In the genomic region with DNA sequence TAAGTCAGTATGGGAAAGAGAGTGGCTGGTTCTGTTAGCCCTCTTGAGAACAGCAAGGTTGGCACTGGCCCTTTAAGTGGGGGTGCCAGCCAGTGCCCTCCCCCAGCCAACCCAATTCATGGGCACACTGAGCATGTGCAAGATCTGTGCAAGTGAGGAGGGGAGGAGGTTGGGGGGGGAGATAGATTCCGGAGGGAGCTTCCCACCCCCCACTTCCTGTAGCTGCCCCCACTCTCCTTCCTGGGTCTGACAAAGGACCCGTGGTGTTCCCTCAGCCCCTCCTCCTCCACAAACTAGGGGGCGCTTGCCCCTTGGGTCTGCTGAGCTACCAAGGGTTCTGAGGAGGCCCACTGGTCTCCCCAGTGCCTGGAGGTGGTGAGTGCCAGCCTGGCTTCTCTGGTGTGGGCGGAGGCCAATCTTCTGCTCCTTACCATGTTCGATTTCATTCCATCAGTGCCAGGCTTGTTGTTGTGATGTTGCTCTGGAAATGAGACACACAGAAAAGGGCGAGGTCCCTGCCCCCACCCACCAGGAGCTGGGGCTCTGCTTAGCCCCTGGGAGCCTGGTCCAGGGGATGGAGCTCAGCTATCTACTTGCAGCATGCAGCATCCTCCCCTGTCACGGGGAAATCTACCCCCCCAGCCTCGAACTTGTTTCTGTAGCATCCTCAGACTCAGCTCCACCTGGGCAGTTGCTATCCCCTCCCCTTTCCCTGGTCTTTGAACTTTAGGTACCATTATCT, we compare ENCODE assay signal across 8 mouse cellular contexts. TPM values are rescaled to one million over a fixed set of nuclear protein-coding genes. Genes with fewer than 3 reads are reported as not detected.
DNase-seq lines count a peak whose midpoint lies in the region; ATAC-seq and TF ChIP-seq lines count a peak whose summit lies in the region.

No protein-coding gene starts in this region.

- H3K9me3 ChIP-seq in ES-Bruce4 (replicated peaks; ENCODE audit: control insufficient read depth, insufficient read depth, low read length, poor library complexity, severe bottlenecking): no peaks in the 10 kb centered on the region
- no peaks in the 10 kb centered on the region for H3K9me3 ChIP-seq in forebrain, embryonic 11.5 days (ENCODE audit: control insufficient read depth, low read length)
- H3K9me3 ChIP-seq in liver, embryonic 16.5 days (replicated peaks; ENCODE audit: control insufficient read depth, low read length): no peaks in the 10 kb centered on the region
- H3K9me3 ChIP-seq in neural tube, embryonic 14.5 days (ENCODE audit: control insufficient read depth, low read length): no peaks in the 10 kb centered on the region

- no peak overlapping the region for H3K4me3 ChIP-seq in ES-Bruce4 (ENCODE audit: low read depth, low read length)
- H3K4me3 ChIP-seq in forebrain, embryonic 11.5 days (ENCODE audit: low read depth, low read length): 0 out of 2 replicates have a peak overlapping the region, but pooled peaks have one; percentile 5
- H3K4me3 ChIP-seq in layer of hippocampus, adult 2 months: peak overlapping the region; percentile 58
- H3K4me3 ChIP-seq in liver, embryonic 16.5 days (ENCODE audit: low read depth, low read length): no peak overlapping the region
- peak overlapping the region; percentile 14; the same call in 1 of the 2 replicates for H3K4me3 ChIP-seq in neural tube, embryonic 14.5 days (ENCODE audit: low read depth, low read length)

- 25% methylated on average over 7 of the region's 8 CpGs for WGBS in forebrain, embryonic 11.5 days
- WGBS in liver, embryonic 16.5 days (ENCODE audit: insufficient replicate concordance): 22% methylated on average over 8 of the region's 8 CpGs
- WGBS in neural tube, embryonic 14.5 days: 24% methylated on average over 8 of the region's 8 CpGs

- TF ChIP-seq EP300 in ES-Bruce4 (IDR thresholded peaks at IDR 0.05; ENCODE audit: insufficient read depth, low read depth, low read length): no peak

- TF ChIP-seq POLR2A in ES-Bruce4 (IDR thresholded peaks at IDR 0.05; ENCODE audit: insufficient read depth, low read length): no peak
- peak; percentile 24; the same call in 1 of the 2 replicates for TF ChIP-seq POLR2A in brain, embryonic 14.5 days (IDR thresholded peaks at IDR 0.05; ENCODE audit: borderline replicate concordance, extremely low read depth, insufficient read depth, insufficient read length, poor library complexity, severe bottlenecking)

- peaks cover 16% of the 10 kb centered on the region for H3K4me1 ChIP-seq in ES-Bruce4 (ENCODE audit: control insufficient read depth, insufficient read depth, low read length)
- peaks cover 6% of the 10 kb centered on the region; the same call in 1 of the 2 replicates for H3K4me1 ChIP-seq in forebrain, embryonic 11.5 days (replicated peaks; ENCODE audit: control insufficient read depth, insufficient read depth, low read length)
- peaks cover 23% of the 10 kb centered on the region for H3K4me1 ChIP-seq in liver, embryonic 16.5 days (ENCODE audit: control insufficient read depth, low read depth, low read length)
- peaks cover 16% of the 10 kb centered on the region for H3K4me1 ChIP-seq in neural tube, embryonic 14.5 days (ENCODE audit: control insufficient read depth, insufficient read depth, low read length)

- H3K4me2 ChIP-seq in forebrain, embryonic 11.5 days (ENCODE audit: low read depth, low read length, severe bottlenecking): peak overlapping the region; percentile 34; the same call in 1 of the 2 replicates
- no peak overlapping the region for H3K4me2 ChIP-seq in liver, embryonic 16.5 days (ENCODE audit: low read depth, low read length)
- peak overlapping the region; percentile 44 for H3K4me2 ChIP-seq in neural tube, embryonic 14.5 days (ENCODE audit: low read depth, low read length)

- peak overlapping the region; percentile 30; the same call in 1 of the 2 replicates for H3K27ac ChIP-seq in ES-Bruce4 (ENCODE audit: insufficient read depth, low read length)
- H3K27ac ChIP-seq in forebrain, embryonic 11.5 days (ENCODE audit: low read depth, low read length): peak overlapping the region; percentile 31; the same call in 1 of the 2 replicates
- H3K27ac ChIP-seq in layer of hippocampus, adult 2 months: peak overlapping the region; percentile 96
- peak overlapping the region; percentile 22; the same call in 1 of the 2 replicates for H3K27ac ChIP-seq in liver, embryonic 16.5 days (ENCODE audit: low read length)
- peak overlapping the region; percentile 74 for H3K27ac ChIP-seq in neural tube, embryonic 14.5 days (ENCODE audit: low read depth, low read length)

- no peak overlapping the region for H3K9ac ChIP-seq in ES-Bruce4 (ENCODE audit: low read depth, poor library complexity, severe bottlenecking)
- peak overlapping the region; percentile 44 for H3K9ac ChIP-seq in forebrain, embryonic 11.5 days (ENCODE audit: low read length)
- no peak overlapping the region for H3K9ac ChIP-seq in liver, embryonic 16.5 days (ENCODE audit: low read depth, low read length)
- peak overlapping the region; percentile 35 for H3K9ac ChIP-seq in neural tube, embryonic 14.5 days (replicated peaks; ENCODE audit: low read depth, low read length)

- DNase-seq in brain, embryonic 14.5 days (ENCODE audit: low read depth): peak; percentile 97
- no peak for DNase-seq in forebrain, embryonic 11.5 days (ENCODE audit: low spot score)
- DNase-seq in layer of hippocampus, adult 2 months (ENCODE audit: low spot score in 2 of 2): peak; percentile 88 to 93
- peak; percentile 77 for DNase-seq in thymus, postnatal 4 days

- ATAC-seq in forebrain, embryonic 11.5 days (replicated peaks; ENCODE audit: low FRiP score): no peak
- ATAC-seq in hematopoietic stem cell, adult 5-6 weeks (replicated peaks in 1 of 2; ENCODE audit: insufficient read depth in 1 of 2, low FRiP score in 2 of 2, low TSS enrichment in 1 of 2, low read depth in 1 of 2, poor library complexity in 2 of 2, severe bottlenecking in 2 of 2): peak; percentile 46 to 65
- ATAC-seq in liver, embryonic 16.5 days (ENCODE audit: low read depth): no peak
- peak; percentile 92 for ATAC-seq in neural tube, embryonic 14.5 days (ENCODE audit: low read depth)

- no peaks in the 10 kb centered on the region; the same call in 1 of the 2 replicates for H3K36me3 ChIP-seq in ES-Bruce4 (ENCODE audit: control insufficient read depth, insufficient read depth, low read length, poor library complexity, severe bottlenecking)
- no peaks in the 10 kb centered on the region; the same call in 1 of the 2 replicates for H3K36me3 ChIP-seq in forebrain, embryonic 11.5 days (ENCODE audit: control insufficient read depth, insufficient read depth, low read length)
- no peaks in the 10 kb centered on the region; the same call in 1 of the 2 replicates for H3K36me3 ChIP-seq in liver, embryonic 16.5 days (ENCODE audit: control insufficient read depth, insufficient read depth)
- no peaks in the 10 kb centered on the region for H3K36me3 ChIP-seq in neural tube, embryonic 14.5 days (ENCODE audit: control insufficient read depth, insufficient read depth, low read length)

- no peaks in the 10 kb centered on the region for H3K27me3 ChIP-seq in ES-Bruce4 (ENCODE audit: control insufficient read depth, insufficient read depth, low read length, poor library complexity, severe bottlenecking)
- no peaks in the 10 kb centered on the region for H3K27me3 ChIP-seq in forebrain, embryonic 11.5 days (ENCODE audit: control insufficient read depth, insufficient read depth, low read length)
- no peaks in the 10 kb centered on the region for H3K27me3 ChIP-seq in liver, embryonic 16.5 days (ENCODE audit: control insufficient read depth, insufficient read depth, low read depth, low read length)
- H3K27me3 ChIP-seq in neural tube, embryonic 14.5 days (ENCODE audit: control insufficient read depth, insufficient read depth, low read length): no peaks in the 10 kb centered on the region

- no peak for TF ChIP-seq CTCF in ES-Bruce4 (IDR thresholded peaks at IDR 0.05; ENCODE audit: low read depth, low read length)
- TF ChIP-seq CTCF in brain, embryonic 14.5 days (IDR thresholded peaks at IDR 0.05; ENCODE audit: borderline replicate concordance, extremely low read depth, insufficient read depth, insufficient read length): no peak
- TF ChIP-seq CTCF in layer of hippocampus, adult 2 months (conservative IDR thresholded peaks at IDR 0.05): 0 out of 2 replicates have a peak, but pooled peaks have one; percentile 20

RNA-seq across cellular contexts. Expression of gene Hexim2, which starts 10.4 kb away (rescaled TPM):
- polyA plus RNA-seq in ES-Bruce4 (2011; ENCODE audit: insufficient read depth, insufficient read length, low read depth, missing spikeins): 1.7 and 4.5 TPM in 2 replicates
- 12.5 and 18.7 TPM in 2 replicates for polyA plus RNA-seq in brain, embryonic 14.5 days (2012; rRNA removed)
- polyA plus RNA-seq in forebrain, embryonic 11.5 days (2014; fragmentation: Nextera tagmentation; extraction: Ambion mirVana): 8.7 and 9.2 TPM in 2 replicates
- total RNA-seq in hematopoietic stem cell, adult 5-6 weeks (2017): 1.1 and 2.4 TPM in 2 replicates
- total RNA-seq in layer of hippocampus, adult 2 months (2021): 10 to 100 TPM in 1 of 2 experiments, 1 to 10 TPM in 1; 9.7 to 16.0 TPM
- 5.2 and 5.7 TPM in 2 replicates for polyA plus RNA-seq in liver, embryonic 16.5 days (2015; fragmentation: Nextera tagmentation; extraction: Ambion mirVana)
- 24.4 and 29.8 TPM in 2 replicates for polyA plus RNA-seq in neural tube, embryonic 14.5 days (2014; fragmentation: Nextera tagmentation; extraction: Ambion mirVana)

RNA-seq across cellular contexts. Expression of gene Hexim1, which starts 26.6 kb away (rescaled TPM):
- polyA plus RNA-seq in ES-Bruce4 (2011; ENCODE audit: insufficient read depth, insufficient read length, low read depth, missing spikeins): 17.2 and 20.1 TPM in 2 replicates
- 14.4 and 18.9 TPM in 2 replicates for polyA plus RNA-seq in brain, embryonic 14.5 days (2012; rRNA removed)
- polyA plus RNA-seq in forebrain, embryonic 11.5 days (2014; fragmentation: Nextera tagmentation; extraction: Ambion mirVana): 3.9 and 4.6 TPM in 2 replicates
- total RNA-seq in hematopoietic stem cell, adult 5-6 weeks (2017): 34.1 and 55.9 TPM in 2 replicates
- total RNA-seq in layer of hippocampus, adult 2 months (2021): 10 to 100 TPM; 48.5 to 50.8 TPM
- polyA plus RNA-seq in liver, embryonic 16.5 days (2015; fragmentation: Nextera tagmentation; extraction: Ambion mirVana): 1.7 and 1.9 TPM in 2 replicates
- 5.8 and 6.1 TPM in 2 replicates for polyA plus RNA-seq in neural tube, embryonic 14.5 days (2014; fragmentation: Nextera tagmentation; extraction: Ambion mirVana)

RNA-seq across cellular contexts. Expression of gene Fmnl1, which starts 28.3 kb away (rescaled TPM):
- polyA plus RNA-seq in ES-Bruce4 (2011; ENCODE audit: insufficient read depth, insufficient read length, low read depth, missing spikeins): 1.7 and 4.9 TPM in 2 replicates
- 16.1 and 28.6 TPM in 2 replicates for polyA plus RNA-seq in brain, embryonic 14.5 days (2012; rRNA removed)
- 0.76 and 1.8 TPM in 2 replicates for polyA plus RNA-seq in forebrain, embryonic 11.5 days (2014; fragmentation: Nextera tagmentation; extraction: Ambion mirVana)
- total RNA-seq in hematopoietic stem cell, adult 5-6 weeks (2017): 47.6 and 62.4 TPM in 2 replicates
- total RNA-seq in layer of hippocampus, adult 2 months (2021): 100 to 1,000 TPM; 142 to 156 TPM
- 5.2 and 6.3 TPM in 2 replicates for polyA plus RNA-seq in liver, embryonic 16.5 days (2015; fragmentation: Nextera tagmentation; extraction: Ambion mirVana)
- polyA plus RNA-seq in neural tube, embryonic 14.5 days (2014; fragmentation: Nextera tagmentation; extraction: Ambion mirVana): 5.1 and 9.2 TPM in 2 replicates

RNA-seq across cellular contexts. Expression of gene Acbd4, which starts 41.1 kb away (rescaled TPM):
- 15.0 and 19.4 TPM in 2 replicates for polyA plus RNA-seq in ES-Bruce4 (2011; ENCODE audit: insufficient read depth, insufficient read length, low read depth, missing spikeins)
- polyA plus RNA-seq in brain, embryonic 14.5 days (2012; rRNA removed): 4.5 and 4.6 TPM in 2 replicates
- polyA plus RNA-seq in forebrain, embryonic 11.5 days (2014; fragmentation: Nextera tagmentation; extraction: Ambion mirVana): 7.8 and 8.1 TPM in 2 replicates
- total RNA-seq in hematopoietic stem cell, adult 5-6 weeks (2017): 8.6 and 16.8 TPM in 2 replicates
- total RNA-seq in layer of hippocampus, adult 2 months (2021): 10 to 100 TPM; 87.1 to 91.0 TPM
- 51.3 and 54.4 TPM in 2 replicates for polyA plus RNA-seq in liver, embryonic 16.5 days (2015; fragmentation: Nextera tagmentation; extraction: Ambion mirVana)
- 8.1 and 8.2 TPM in 2 replicates for polyA plus RNA-seq in neural tube, embryonic 14.5 days (2014; fragmentation: Nextera tagmentation; extraction: Ambion mirVana)

RNA-seq across cellular contexts. Expression of gene Plcd3, which starts 41.2 kb away (rescaled TPM):
- 14.7 and 17.5 TPM in 2 replicates for polyA plus RNA-seq in ES-Bruce4 (2011; ENCODE audit: insufficient read depth, insufficient read length, low read depth, missing spikeins)
- polyA plus RNA-seq in brain, embryonic 14.5 days (2012; rRNA removed): 3.6 TPM in 2 replicates
- 0.69 and 0.86 TPM in 2 replicates for polyA plus RNA-seq in forebrain, embryonic 11.5 days (2014; fragmentation: Nextera tagmentation; extraction: Ambion mirVana)
- total RNA-seq in hematopoietic stem cell, adult 5-6 weeks (2017): 0.15 and 0.75 TPM in 2 replicates
- 10 to 100 TPM in 1 of 2 experiments, 1 to 10 TPM in 1; 9.3 to 10.2 TPM for total RNA-seq in layer of hippocampus, adult 2 months (2021)
- polyA plus RNA-seq in liver, embryonic 16.5 days (2015; fragmentation: Nextera tagmentation; extraction: Ambion mirVana): 0.40 and 0.58 TPM in 2 replicates
- 1.3 and 1.4 TPM in 2 replicates for polyA plus RNA-seq in neural tube, embryonic 14.5 days (2014; fragmentation: Nextera tagmentation; extraction: Ambion mirVana)

Comparison
In these comparisons a context has a peak if more than half of its experiments do, and no peak if none do; other contexts are left out.
1. H3K27ac ChIP-seq: peak in every context shown above with its lines; median percentile 96 in layer of hippocampus, adult 2 months; 74 in neural tube, embryonic 14.5 days; 31 in forebrain, embryonic 11.5 days; 30 in ES-Bruce4; 22 in liver, embryonic 16.5 days.
2. H3K4me3 ChIP-seq: peak in forebrain, embryonic 11.5 days (single experiment), layer of hippocampus, adult 2 months (single experiment) and neural tube, embryonic 14.5 days (single experiment); none in ES-Bruce4 (single experiment) and liver, embryonic 16.5 days (single experiment).
3. H3K9ac ChIP-seq: peak in forebrain, embryonic 11.5 days (single experiment) and neural tube, embryonic 14.5 days (single experiment); none in ES-Bruce4 (single experiment) and liver, embryonic 16.5 days (single experiment).
4. ATAC-seq: peak in hematopoietic stem cell, adult 5-6 weeks (2 of 2) and neural tube, embryonic 14.5 days (single experiment); none in forebrain, embryonic 11.5 days (single experiment) and liver, embryonic 16.5 days (single experiment).